Mouse (Mus musculus): ENCODE measurements around the gene BC049352. TPM values are rescaled to one million over a fixed set of nuclear protein-coding genes. Genes with fewer than 3 reads are reported as not detected.

BC049352 gene
- not detected in 2 replicates for total RNA-seq (2014; rRNA removed)
- 0.26 TPM in 1 of 2 replicates, not detected in the other for polyA plus RNA-seq (2015; fragmentation: Nextera tagmentation; extraction: Ambion mirVana)

- H3K27ac ChIP-seq (ENCODE audit: low read depth, low read length): no peak within 1 kb of the TSS
- WGBS: 30% methylated on average over 2 of the region's 2 CpGs
- H3K27me3 ChIP-seq (ENCODE audit: insufficient read depth, low read length): no peaks in the 10 kb centered on the region
- TF ChIP-seq CTCF (IDR thresholded peaks at IDR 0.05): no peak
- H3K9ac ChIP-seq (replicated peaks; ENCODE audit: low read length, poor library complexity, severe bottlenecking): no peak within 1 kb of the TSS
- H3K9me3 ChIP-seq (ENCODE audit: low read length): no peaks in the 10 kb centered on the region
- no peak within 1 kb of the TSS for H3K4me2 ChIP-seq (ENCODE audit: low read depth, low read length, poor library complexity, severe bottlenecking)
- DNase-seq (ENCODE audit: low spot score) (no peak), ATAC-seq (ENCODE audit: low FRiP score) (no peak)
- no peaks in the 10 kb centered on the region for H3K4me1 ChIP-seq (ENCODE audit: insufficient read depth, low read length)
- H3K36me3 ChIP-seq (ENCODE audit: insufficient read depth, low read length): no peaks in the 10 kb centered on the region
- no peak within 1 kb of the TSS for H3K4me3 ChIP-seq (ENCODE audit: low read depth, low read length)
These were observed at the start of gene BC049352 for GRCm38 (mm10) chr9:45181770-45182169. Gene BC049352 (plus strand): TSS chr9:45182007.

DNA sequence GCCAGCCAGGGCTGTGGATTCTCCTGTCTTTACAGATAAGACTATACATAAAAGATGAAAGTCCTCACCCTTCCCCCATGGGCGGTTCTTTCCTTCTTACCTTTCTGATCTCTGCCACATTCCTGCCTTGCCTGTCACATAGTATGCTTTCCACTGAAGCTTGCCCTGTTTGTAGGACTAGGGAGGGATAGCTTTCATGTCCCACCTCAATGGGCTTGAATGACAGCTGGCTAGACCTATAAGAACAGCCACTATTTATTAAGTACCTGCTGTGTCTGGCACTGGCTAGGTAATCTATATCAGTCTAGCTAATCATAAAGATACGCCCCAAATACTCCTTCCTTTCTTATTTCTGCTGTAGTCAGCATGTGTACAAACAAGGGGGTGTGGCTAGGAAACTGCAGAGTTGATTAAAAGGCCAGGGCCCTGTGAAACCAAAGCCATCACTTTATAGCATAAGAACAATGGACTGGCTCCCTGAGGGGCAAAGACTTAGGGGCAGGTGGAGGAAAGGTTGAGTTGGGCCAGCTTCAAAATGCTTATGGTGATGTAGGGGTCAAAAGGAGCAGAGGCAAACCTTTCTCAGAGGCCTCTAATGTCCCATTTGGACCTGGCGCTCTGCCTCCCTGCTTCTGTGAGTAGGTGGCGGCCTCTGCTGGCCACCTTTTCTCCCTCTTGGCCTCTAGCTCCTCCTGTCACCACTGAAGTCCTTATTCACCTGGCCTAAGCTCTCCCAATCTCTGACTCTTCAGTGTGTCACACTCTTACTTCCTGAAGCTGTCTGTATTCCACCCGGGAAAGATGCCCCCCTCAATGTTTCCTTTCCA, 48.1 kb upstream of the BC049352 start:
- Histone ChIP-seq H3K9ac (replicated peaks; ENCODE audit: low read length, poor library complexity, severe bottlenecking) (no peak overlapping the region), H3K9me3 (ENCODE audit: low read length) (no peaks in the 10 kb centered on the region), H3K4me2 (ENCODE audit: low read depth, low read length, poor library complexity, severe bottlenecking) (no peak overlapping the region), H3K27ac (ENCODE audit: low read depth, low read length) (no peak overlapping the region), H3K27me3 (ENCODE audit: insufficient read depth, low read length) (peaks cover 45% of the 10 kb centered on the region), H3K36me3 (ENCODE audit: insufficient read depth, low read length) (no peaks in the 10 kb centered on the region), H3K4me3 (ENCODE audit: low read depth, low read length) (no peak overlapping the region), H3K4me1 (ENCODE audit: insufficient read depth, low read length) (peaks cover 8% of the 10 kb centered on the region; the same call in 1 of the 2 replicates)
- peak; percentile 49 for DNase-seq (ENCODE audit: low spot score)
- peak; percentile 72 for TF ChIP-seq CTCF (IDR thresholded peaks at IDR 0.05)
- 28% methylated on average over 5 of the region's 5 CpGs for WGBS
- ATAC-seq (ENCODE audit: low FRiP score): no peak

GRCm38 (mm10) chr9:45136442-45137169, 45.2 kb upstream of the BC049352 start:
- H3K27me3 ChIP-seq (ENCODE audit: insufficient read depth, low read length): peaks cover 62% of the 10 kb centered on the region
- 12% methylated on average over 7 of the region's 7 CpGs for WGBS

DNA sequence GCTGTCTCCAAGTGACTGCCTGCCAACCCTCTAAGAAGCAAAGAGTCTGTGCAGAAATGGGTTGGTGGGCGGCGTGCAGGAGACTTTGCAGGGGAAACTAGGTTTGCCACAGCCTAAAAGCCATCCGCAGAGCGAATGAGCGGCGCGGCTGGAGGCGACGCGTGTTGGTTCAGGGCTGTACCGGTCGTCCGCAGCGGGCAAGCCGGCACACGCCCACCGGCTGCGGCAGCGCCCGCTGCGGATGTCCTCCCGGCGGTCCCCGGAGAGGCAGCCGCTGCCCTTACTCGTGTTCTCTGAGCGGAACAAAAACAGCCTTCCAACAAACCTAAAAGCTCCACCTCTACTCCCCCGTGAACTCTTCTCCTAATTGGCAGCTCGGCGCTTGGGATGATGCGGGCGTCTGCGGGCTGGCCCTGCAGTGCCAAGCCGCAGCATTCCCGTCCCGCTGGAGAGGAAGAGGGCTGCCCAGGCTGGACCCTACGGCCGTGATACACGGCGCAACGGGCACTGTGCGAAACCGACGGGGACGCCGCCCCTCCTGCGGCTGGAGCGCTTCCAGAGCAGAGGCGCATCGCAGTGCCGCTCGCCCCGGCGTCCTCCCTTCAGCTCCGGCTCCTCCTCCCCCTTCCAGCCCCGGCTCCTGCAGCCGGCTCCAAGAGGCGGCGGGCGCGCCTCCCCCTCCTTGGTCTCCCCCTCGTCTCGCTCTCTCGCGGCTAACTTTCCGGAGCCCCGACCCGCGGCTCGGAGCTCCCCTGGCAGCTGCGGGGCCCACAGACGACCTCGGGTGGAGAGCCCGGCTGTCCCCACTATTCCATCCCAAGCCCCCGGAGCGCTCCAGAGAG, 43.4 kb upstream of the BC049352 start, which contains the start of gene Scn4b:
Gene Scn4b, plus strand, starts transcription at position 205 of the 842 bp plus-strand sequence.
- WGBS: under 1% methylated on average over 72 of the region's 76 CpGs
- H3K27ac ChIP-seq (ENCODE audit: low read depth, low read length): no peak within 1 kb of the TSS
- peak within 1 kb of the TSS; percentile 86 for H3K4me2 ChIP-seq (ENCODE audit: low read depth, low read length, poor library complexity, severe bottlenecking)
- TF ChIP-seq CTCF (IDR thresholded peaks at IDR 0.05): no peak
- peak within 1 kb of the TSS; percentile 48 for H3K4me3 ChIP-seq (ENCODE audit: low read depth, low read length)
- H3K36me3 ChIP-seq (ENCODE audit: insufficient read depth, low read length): no peaks in the 10 kb centered on the region
- peaks cover 8% of the 10 kb centered on the region; the same call in 1 of the 2 replicates for H3K4me1 ChIP-seq (ENCODE audit: insufficient read depth, low read length)
- H3K9me3 ChIP-seq (ENCODE audit: low read length): no peaks in the 10 kb centered on the region
- peak within 1 kb of the TSS; percentile 33; the same call in 1 of the 2 replicates for H3K9ac ChIP-seq (replicated peaks; ENCODE audit: low read length, poor library complexity, severe bottlenecking)
- ATAC-seq (ENCODE audit: low FRiP score) (no peak), DNase-seq (ENCODE audit: low spot score) (no peak)
- peaks cover 65% of the 10 kb centered on the region for H3K27me3 ChIP-seq (ENCODE audit: insufficient read depth, low read length)

More at GRCm38 (mm10) chr9:45136442-45137169, 45.2 kb upstream of the BC049352 start:
- no peak for DNase-seq (ENCODE audit: low spot score)
- Histone ChIP-seq H3K9ac (replicated peaks; ENCODE audit: low read length, poor library complexity, severe bottlenecking) (no peak overlapping the region), H3K4me3 (ENCODE audit: low read depth, low read length) (no peak overlapping the region), H3K27ac (ENCODE audit: low read depth, low read length) (no peak overlapping the region), H3K36me3 (ENCODE audit: insufficient read depth, low read length) (no peaks in the 10 kb centered on the region), H3K9me3 (ENCODE audit: low read length) (no peaks in the 10 kb centered on the region), H3K4me2 (ENCODE audit: low read depth, low read length, poor library complexity, severe bottlenecking) (no peak overlapping the region), H3K4me1 (ENCODE audit: insufficient read depth, low read length) (peaks cover 8% of the 10 kb centered on the region; the same call in 1 of the 2 replicates)
- TF ChIP-seq CTCF (IDR thresholded peaks at IDR 0.05): no peak
- no peak for ATAC-seq (ENCODE audit: low FRiP score)

- Histone ChIP-seq H3K4me3 (ENCODE audit: low read depth, low read length) (peak overlapping the region; percentile 48), H3K9ac (replicated peaks; ENCODE audit: low read length, poor library complexity, severe bottlenecking) (no peak overlapping the region), H3K4me2 (ENCODE audit: low read depth, low read length, poor library complexity, severe bottlenecking) (peak overlapping the region; percentile 86), H3K9me3 (ENCODE audit: low read length) (no peaks in the 10 kb centered on the region), H3K27me3 (ENCODE audit: insufficient read depth, low read length) (peaks cover 70% of the 10 kb centered on the region), H3K36me3 (ENCODE audit: insufficient read depth, low read length) (no peaks in the 10 kb centered on the region), H3K4me1 (ENCODE audit: insufficient read depth, low read length) (peaks cover 8% of the 10 kb centered on the region; the same call in 1 of the 2 replicates), H3K27ac (ENCODE audit: low read depth, low read length) (no peak overlapping the region)
- DNase-seq (ENCODE audit: low spot score) (no peak), ATAC-seq (ENCODE audit: low FRiP score) (no peak)
- no peak for TF ChIP-seq CTCF (IDR thresholded peaks at IDR 0.05)
- 3% methylated on average over 7 of the region's 7 CpGs for WGBS
These were observed 42.7 kb upstream of the BC049352 start for GRCm38 (mm10) chr9:45139082-45139481.
